Mouse (Mus musculus) MEL (cell line): ENCODE measurements around the gene Abcg1. TPM values are rescaled to one million over a fixed set of nuclear protein-coding genes. Genes with fewer than 3 reads are reported as not detected.

Source experiments
- DNase-seq: peaks from one replicate; pipeline ENCODE4 v3.0.0; 2011; ENCODE audit warnings: low read depth, low spot score
- H3K27ac ChIP-seq: 2 replicates; pipeline ENCODE4 v1.5.1; 2012; ENCODE audit warnings: low read depth, mild to moderate bottlenecking, control low read depth, low read length, moderate library complexity; ENCODE audit not compliant: control insufficient read depth
- H3K27me3 ChIP-seq, 2 experiments: fragments of 150-350 bp in 1 of 2; sonication (generic) in 1 of 2; 2 replicates each; pipeline ENCODE4 v1.6.1; 2012; ENCODE audit warnings: low read length in 2 of 2, mild to moderate bottlenecking in 2 of 2, improper control_type of control experiment in 1 of 2, moderate library complexity in 1 of 2; ENCODE audit not compliant: insufficient read depth in 2 of 2, control insufficient read depth in 1 of 2
- H3K36me3 ChIP-seq, 2 experiments: 2 replicates each; pipeline ENCODE4 v1.6.1; 2012 to 2014; ENCODE audit warnings: low read length in 2 of 2, improper control_type of control experiment in 1 of 2, inconsistent platforms in 1 of 2, mild to moderate bottlenecking in 1 of 2; ENCODE audit not compliant: insufficient read depth in 2 of 2, control insufficient read depth in 1 of 2
- H3K4me1 ChIP-seq, 2 experiments: fragments of 150-350 bp in 1 of 2; sonication (generic) in 1 of 2; 2 replicates each; pipeline ENCODE4 v1.6.1; 2012; ENCODE audit warnings: low read length in 2 of 2, improper control_type of control experiment in 1 of 2, mild to moderate bottlenecking in 1 of 2; ENCODE audit not compliant: insufficient read depth in 2 of 2, control insufficient read depth in 1 of 2
- H3K4me3 ChIP-seq, 2 experiments: fragments of 150-350 bp in 1 of 2; sonication (generic) in 1 of 2; 2 replicates each; pipeline ENCODE4 v1.5.1; 2012; ENCODE audit warnings: low read depth in 2 of 2, low read length in 2 of 2, mild to moderate bottlenecking in 2 of 2, moderate library complexity in 2 of 2, control low read depth in 1 of 2, improper control_type of control experiment in 1 of 2; ENCODE audit not compliant: control insufficient read depth in 1 of 2, insufficient read depth in 1 of 2
- H3K79me2 ChIP-seq: 2 replicates; pipeline ENCODE4 v1.6.1; 2012; ENCODE audit warnings: mild to moderate bottlenecking, low read length, moderate library complexity; ENCODE audit not compliant: control insufficient read depth, poor library complexity, insufficient read depth
- H3K9ac ChIP-seq: 2 replicates; pipeline ENCODE4 v1.6.1; 2012; ENCODE audit warnings: low read depth, mild to moderate bottlenecking, control low read depth, low read length, moderate library complexity; ENCODE audit not compliant: control insufficient read depth, poor library complexity, severe bottlenecking
- H3K9me3 ChIP-seq: fragments of 150-350 bp; sonication (generic); replicated peaks from 2 replicates; pipeline ENCODE4 v1.6.1; 2012; ENCODE audit warnings: mild to moderate bottlenecking, low read length, improper control_type of control experiment, moderate library complexity; ENCODE audit not compliant: insufficient read depth
- BHLHE40 ChIP-seq: IDR thresholded peaks from 2 replicates; pipeline ENCODE4 v1.6.1; 2012; ENCODE audit warnings: low read depth, mild to moderate bottlenecking, inconsistent platforms, low read length, improper control_type of control experiment, borderline replicate concordance
- CHD2 ChIP-seq: IDR thresholded peaks from 2 replicates; pipeline ENCODE4 v1.6.1; 2011; ENCODE audit warnings: low read length, improper control_type of control experiment
- CTCF ChIP-seq, 3 experiments: IDR thresholded peaks in 2 of 3; conservative IDR thresholded peaks in 1 of 3; 2 replicates each; pipeline ENCODE4 v1.5.1; 2011 to 2012; ENCODE audit warnings: low read length in 3 of 3, low read depth in 2 of 3, mild to moderate bottlenecking in 2 of 3, improper control_type of control experiment in 1 of 3, inconsistent platforms in 1 of 3, mixed read lengths in 1 of 3, moderate library complexity in 1 of 3; ENCODE audit not compliant: control insufficient read depth in 1 of 3, insufficient read depth in 1 of 3, poor library complexity in 1 of 3, severe bottlenecking in 1 of 3
- E2F4 ChIP-seq: IDR thresholded peaks from 2 replicates; pipeline ENCODE4 v1.6.1; 2011; ENCODE audit warnings: low read depth, low read length, improper control_type of control experiment, borderline replicate concordance
- EP300 ChIP-seq, 2 experiments: IDR thresholded peaks; 2 replicates each; pipeline ENCODE4 v1.6.1; 2011; ENCODE audit warnings: improper control_type of control experiment in 2 of 2, low read length in 2 of 2, low read depth in 1 of 2, mild to moderate bottlenecking in 1 of 2
- ETS1 ChIP-seq: IDR thresholded peaks from 2 replicates; pipeline ENCODE4 v1.6.1; 2012; ENCODE audit warnings: low read depth, mild to moderate bottlenecking, inconsistent platforms, low read length, improper control_type of control experiment, moderate library complexity
- KAT2A ChIP-seq: conservative IDR thresholded peaks from 2 replicates; pipeline ENCODE4 v1.6.1; 2012; ENCODE audit warnings: low read depth, low read length, improper control_type of control experiment, inconsistent platforms
- MAX ChIP-seq: IDR thresholded peaks from 2 replicates; pipeline ENCODE4 v1.6.1; 2011; ENCODE audit warnings: low read length, improper control_type of control experiment
- MXI1 ChIP-seq: IDR thresholded peaks from 2 replicates; pipeline ENCODE4 v1.6.1; 2011; ENCODE audit warnings: mild to moderate bottlenecking, low read depth, low read length, improper control_type of control experiment
- MYB ChIP-seq: IDR thresholded peaks from 2 replicates; pipeline ENCODE4 v1.6.1; 2011; ENCODE audit warnings: mild to moderate bottlenecking, low read depth, low read length, improper control_type of control experiment
- NELFE ChIP-seq: IDR thresholded peaks from 2 replicates; pipeline ENCODE4 v1.6.1; 2011; ENCODE audit warnings: low read depth, low read length, improper control_type of control experiment
- NRF1 ChIP-seq: IDR thresholded peaks from 2 replicates; pipeline ENCODE4 v1.6.1; 2014; ENCODE audit warnings: low read depth, mild to moderate bottlenecking, inconsistent platforms, low read length, improper control_type of control experiment, moderate library complexity; ENCODE audit not compliant: poor library complexity, insufficient read depth, severe bottlenecking
- POLR2AphosphoS2 ChIP-seq: IDR thresholded peaks from 2 replicates; pipeline ENCODE4 v1.6.1; 2011; ENCODE audit warnings: low read length, improper control_type of control experiment
- RCOR1 ChIP-seq: IDR thresholded peaks from 2 replicates; pipeline ENCODE4 v1.6.1; 2012; ENCODE audit warnings: low read depth, mild to moderate bottlenecking, inconsistent platforms, low read length, improper control_type of control experiment
- SIN3A ChIP-seq: IDR thresholded peaks from 2 replicates; pipeline ENCODE4 v1.6.1; 2012; ENCODE audit warnings: low read length, improper control_type of control experiment, inconsistent platforms
- SMC3 ChIP-seq: IDR thresholded peaks from 2 replicates; pipeline ENCODE4 v1.6.1; 2011; ENCODE audit warnings: low read depth, low read length, improper control_type of control experiment
- TAL1 ChIP-seq: IDR thresholded peaks from 2 replicates; pipeline ENCODE4 v1.6.1; 2012; ENCODE audit warnings: mild to moderate bottlenecking, inconsistent platforms, low read length, moderate library complexity, mixed read lengths
- TBP ChIP-seq: IDR thresholded peaks from 2 replicates; pipeline ENCODE4 v1.8.0; 2011; ENCODE audit warnings: low read depth, low read length, improper control_type of control experiment
- TCF12 ChIP-seq: IDR thresholded peaks from 2 replicates; pipeline ENCODE4 v1.6.1; 2014; ENCODE audit warnings: low read depth, mild to moderate bottlenecking, inconsistent platforms, low read length, improper control_type of control experiment, moderate library complexity
- USF1 ChIP-seq: IDR thresholded peaks from 2 replicates; pipeline ENCODE4 v1.6.1; 2014; ENCODE audit warnings: low read depth, mild to moderate bottlenecking, inconsistent platforms, low read length, improper control_type of control experiment, moderate library complexity
- ZC3H11A ChIP-seq: IDR thresholded peaks from 2 replicates; pipeline ENCODE4 v1.6.1; 2012; ENCODE audit warnings: low read depth, mild to moderate bottlenecking, inconsistent platforms, low read length, improper control_type of control experiment
- ZKSCAN1 ChIP-seq: IDR thresholded peaks from 2 replicates; pipeline ENCODE4 v1.6.1; 2012; ENCODE audit warnings: low read depth, mild to moderate bottlenecking, inconsistent platforms, low read length, improper control_type of control experiment, moderate library complexity
- ZNF384 ChIP-seq: IDR thresholded peaks from 2 replicates; pipeline ENCODE4 v1.6.1; 2012; ENCODE audit warnings: low read depth, mild to moderate bottlenecking, inconsistent platforms, low read length, improper control_type of control experiment
- polyA plus RNA-seq, 2 experiments: library from polyadenylated mRNA; stranded (reverse) in 1 of 2; unstranded in 1 of 2; fragments of >175 nt in 1 of 2; fragments of >200 nt in 1 of 2; gene quantifications; 2 replicates each; pipeline versions ENCODE4 v1.2.1 to v1.2.4; 2012; ENCODE audit warnings: low replicate concordance in 2 of 2, low read depth in 1 of 2; ENCODE audit not compliant: insufficient read length in 2 of 2, insufficient read depth in 1 of 2, missing spikeins in 1 of 2
- total RNA-seq: library from RNA; depleted of rRNA; stranded (reverse); fragments of 300-350 nt; gene quantifications from 2 replicates; pipeline ENCODE4 v1.2.3, GENCODE M21; 2012

The Abcg1 gene
- total and polyA plus RNA-seq, 3 experiments: 11.6 to 18.0 TPM; not detected in 1

GRCm38 (mm10) chr17:31071421-31072301, 14.2 kb downstream of the Abcg1 start (continued):
- no peak; the same call in 1 of the 2 replicates for TF ChIP-seq SIN3A
- peak; percentile 49 for TF ChIP-seq RCOR1
- TF ChIP-seq ZKSCAN1: no peak
- no peak for TF ChIP-seq POLR2AphosphoS2
- no peak for TF ChIP-seq BHLHE40
- TF ChIP-seq EP300 (IDR thresholded peaks at IDR 0.05; ENCODE audit: low read depth in 1 of 2, low read length in 2 of 2): peak; percentile 85 to 96
- no peak for TF ChIP-seq MAX
- no peak for TF ChIP-seq ZC3H11A
- peak; percentile 92 for TF ChIP-seq MYB
- TF ChIP-seq NELFE: no peak
- peak; percentile 91 for TF ChIP-seq TCF12
- no peak for TF ChIP-seq CTCF (IDR thresholded peaks at IDR 0.05 in 2 of 3, conservative IDR thresholded peaks at IDR 0.05 in 1 of 3; ENCODE audit: control insufficient read depth in 1 of 3, insufficient read depth in 1 of 3, low read depth in 2 of 3, low read length in 3 of 3, poor library complexity in 1 of 3, severe bottlenecking in 1 of 3)
- no peak for TF ChIP-seq SMC3
- TF ChIP-seq ZNF384: peak; percentile 74
- no peak for TF ChIP-seq NRF1
- TF ChIP-seq CHD2: no peak

- no peak for DNase-seq
- Histone ChIP-seq H3K27me3 (no peaks in the 10 kb centered on the region), H3K4me1 (peaks cover 38 to 57% of the 10 kb centered on the region in 2 experiments), H3K79me2 (no peaks in the 10 kb centered on the region), H3K36me3 (peaks cover 0 to 55% of the 10 kb centered on the region in 2 experiments; a peak in 2 of 4 replicates), H3K27ac (peak overlapping the region; percentile 75), H3K4me3 (no peak overlapping the region), H3K9me3 (no peaks in the 10 kb centered on the region), H3K9ac (peak overlapping the region; percentile 25; the same call in 1 of the 2 replicates)
- TF ChIP-seq SIN3A (no peak), SMC3 (no peak), TAL1 (no peak), NRF1 (no peak), USF1 (no peak), MXI1 (no peak), ETS1 (no peak), E2F4 (no peak), TBP (no peak), KAT2A (no peak)
Measured at GRCm38 (mm10) chr17:31072872-31073271, 15.4 kb downstream of the Abcg1 start.
